Mouse (Mus musculus) NIH3T3 (cell line): Measurements from ENCODE around the gene Mlycd.
"Not testable (repeated sequence)": the region's sequence is repeated elsewhere in the genome, so short reads cannot be mapped to it uniquely, and the experiment has no call there.

Experiments used
- DNase-seq: peaks from one replicate; pipeline ENCODE4 v3.0.0-alpha.2; 2012; ENCODE audit warnings: low read depth

Mlycd gene

GRCm38 (mm10) chr8:119394524-119395026, at the start of gene Mlycd:
Mlycd (plus strand) TSS chr8:119394878.
- DNase-seq = peak; percentile 88

DNA sequence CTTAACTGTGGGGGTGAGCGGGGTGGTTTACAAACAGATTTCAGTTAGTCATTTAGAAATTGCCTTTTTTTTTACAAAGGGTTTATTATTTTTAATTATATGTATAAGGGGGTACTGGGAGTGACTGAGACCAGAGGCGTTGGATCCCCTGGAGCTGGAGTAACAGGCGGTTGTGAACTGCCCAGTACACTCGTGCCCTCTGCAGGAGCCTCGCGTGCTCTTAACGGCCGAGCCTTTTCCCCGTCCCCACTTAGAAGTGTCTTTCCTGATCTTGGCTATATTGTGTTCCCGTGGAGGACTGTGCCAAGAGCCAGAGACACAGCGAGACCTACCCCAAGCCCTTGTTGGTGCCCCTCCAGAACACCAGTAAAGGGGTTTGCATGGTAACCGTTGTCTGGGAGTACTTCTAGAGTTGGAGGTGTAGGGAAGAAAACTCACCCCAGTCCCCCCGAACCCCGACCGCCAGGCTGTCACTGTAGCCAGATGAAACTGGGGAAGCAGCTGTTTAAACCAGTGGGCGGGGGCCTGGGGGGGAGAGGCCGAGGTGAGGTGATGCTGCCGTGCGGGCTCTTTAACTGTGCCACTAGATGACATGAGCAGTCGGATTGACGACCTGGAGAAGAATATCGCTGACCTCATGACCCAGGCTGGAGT, 49.5 kb upstream of the Mlycd start:
- DNase-seq = peak; percentile 48

- peak; percentile 15 for DNase-seq
Observed at GRCm38 (mm10) chr8:119345683-119346075, 49.0 kb upstream of the Mlycd start.

- DNase-seq = no peak
Observed at GRCm38 (mm10) chr8:119351647-119352046, 43.0 kb upstream of the Mlycd start.

GRCm38 (mm10) chr8:119352977-119353658, 41.6 kb upstream of the Mlycd start:
- no peak for DNase-seq

DNA sequence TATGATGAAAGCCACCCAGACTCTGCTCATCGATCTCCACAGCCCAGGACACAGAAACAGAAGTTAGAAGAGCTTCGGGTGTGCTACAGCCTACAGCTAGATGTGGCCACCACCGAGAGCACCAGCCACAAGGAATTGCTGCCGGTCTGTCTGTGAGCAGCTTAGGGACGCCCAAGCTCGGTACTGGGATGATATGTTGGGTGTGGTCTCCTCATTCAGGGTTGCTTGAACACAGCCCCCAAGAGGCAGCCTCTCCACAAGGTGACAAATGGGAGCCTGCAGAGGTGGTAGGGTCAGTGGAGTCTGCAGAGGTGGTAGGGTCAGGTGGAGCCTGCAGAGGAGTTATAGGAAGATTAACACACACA, 41.0 kb upstream of the Mlycd start:
- DNase-seq = no peak

GRCm38 (mm10) chr8:119356631-119357030, 38.0 kb upstream of the Mlycd start:
- DNase-seq = peak; percentile 55

GRCm38 (mm10) chr8:119358175-119358574, 36.5 kb upstream of the Mlycd start:
- no peak for DNase-seq

- DNase-seq = peak; percentile 68
Observed at GRCm38 (mm10) chr8:119358836-119359235, 35.8 kb upstream of the Mlycd start.

DNA sequence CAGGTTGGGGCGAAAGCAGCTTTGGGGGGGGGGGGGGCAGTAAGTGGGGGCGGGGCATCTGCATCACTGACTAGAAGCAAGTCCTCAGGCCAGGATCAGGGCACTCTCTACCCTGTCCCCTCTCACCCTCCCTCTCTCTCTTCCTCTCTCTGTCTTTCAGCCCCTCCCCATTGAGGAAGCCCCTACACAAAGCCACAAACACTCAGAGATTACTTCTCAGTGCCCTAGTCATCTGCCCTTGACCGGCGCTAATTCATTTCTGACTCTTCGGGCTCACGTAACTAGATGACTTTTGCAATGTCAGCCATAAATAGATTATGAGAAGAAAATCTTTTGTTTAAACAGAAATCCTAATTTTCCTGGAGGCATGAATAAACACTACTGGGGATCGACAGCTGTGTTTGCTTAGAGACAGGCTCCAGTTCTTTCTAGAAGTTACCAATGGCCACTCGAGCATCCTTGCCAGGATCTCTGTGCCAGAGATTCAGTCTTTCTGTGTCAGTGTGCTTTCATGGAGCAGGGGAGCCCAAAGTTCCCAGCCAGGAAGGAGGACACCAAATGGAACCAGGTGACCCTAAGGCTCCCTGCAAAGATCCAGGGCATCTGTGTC, 33.9 kb upstream of the Mlycd start:
- no peak for DNase-seq

GRCm38 (mm10) chr8:119374716-119375115, 20.0 kb upstream of the Mlycd start:
- not testable (repeated sequence) for DNase-seq

- DNase-seq = no peak
Observed at GRCm38 (mm10) chr8:119378476-119378875, 16.2 kb upstream of the Mlycd start.

DNA sequence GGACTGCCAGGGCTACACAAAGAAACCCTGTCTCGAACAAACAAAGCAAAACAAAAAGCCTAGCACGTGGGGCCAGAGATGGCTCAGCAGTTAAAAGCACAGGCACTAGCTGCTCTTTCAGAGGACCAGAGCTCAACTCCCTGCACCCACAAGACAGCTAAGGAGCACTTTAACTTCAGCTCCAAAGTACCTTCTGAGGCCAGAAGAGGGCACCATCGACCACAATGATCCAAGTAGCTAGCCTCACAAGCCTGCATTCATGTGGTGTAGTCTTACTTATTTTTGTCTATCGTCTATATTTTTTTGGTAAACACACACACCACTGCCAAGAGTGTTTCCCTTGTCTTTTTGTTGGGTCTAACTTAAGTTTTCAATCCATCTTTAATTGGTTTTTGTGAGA, 14.1 kb upstream of the Mlycd start:
- peak; percentile 84 for DNase-seq

- DNase-seq = peak; percentile 82
Observed at GRCm38 (mm10) chr8:119384478-119384877, 10.2 kb upstream of the Mlycd start.

DNA sequence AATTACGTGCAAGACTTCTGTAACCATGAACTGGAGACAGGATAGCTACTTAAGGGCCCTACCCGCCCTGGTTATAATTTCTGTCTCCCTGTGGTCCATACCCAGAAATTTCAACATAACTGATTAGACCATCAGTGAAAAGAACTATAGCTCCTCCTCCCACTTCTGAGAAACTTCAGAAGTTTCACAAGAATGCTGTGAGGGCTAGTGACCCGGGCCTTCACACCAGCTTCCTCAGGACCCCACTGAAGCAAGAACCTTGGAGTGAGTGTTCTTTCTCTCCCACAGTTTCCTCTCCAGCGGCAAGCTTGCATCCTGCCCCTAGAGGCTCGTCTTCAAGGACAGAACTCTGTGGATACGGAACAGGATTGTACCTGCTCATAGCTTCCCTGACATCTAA, 8.8 kb upstream of the Mlycd start:
- no peak for DNase-seq

- no peak for DNase-seq
Observed at GRCm38 (mm10) chr8:119386988-119387387, 7.7 kb upstream of the Mlycd start.

- no peak for DNase-seq
Observed at GRCm38 (mm10) chr8:119394097-119394496, 581 bp upstream of the Mlycd start.

GRCm38 (mm10) chr8:119395072-119395950, 633 bp downstream of the Mlycd start:
- DNase-seq = no peak

DNA sequence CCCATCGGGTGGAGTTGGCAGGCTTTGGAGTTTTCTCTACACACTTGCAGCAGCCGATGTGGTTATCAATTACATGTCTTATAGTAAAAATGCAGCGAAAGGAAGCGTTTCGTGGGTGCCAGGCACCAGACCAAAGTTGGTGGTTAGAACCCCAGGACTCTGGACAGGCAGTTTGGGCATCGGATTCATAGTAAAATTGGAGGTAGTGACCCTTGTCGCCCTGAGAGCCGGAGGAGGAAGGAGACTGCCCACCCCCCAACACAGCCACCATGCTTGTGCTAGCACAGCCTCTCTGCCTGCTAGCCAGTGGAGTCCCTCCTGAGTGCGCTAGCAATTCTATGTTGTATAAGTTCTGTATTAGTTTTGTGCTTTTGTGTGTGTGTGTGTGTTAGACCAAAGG, 3.9 kb downstream of the Mlycd start:
- DNase-seq = no peak

DNA sequence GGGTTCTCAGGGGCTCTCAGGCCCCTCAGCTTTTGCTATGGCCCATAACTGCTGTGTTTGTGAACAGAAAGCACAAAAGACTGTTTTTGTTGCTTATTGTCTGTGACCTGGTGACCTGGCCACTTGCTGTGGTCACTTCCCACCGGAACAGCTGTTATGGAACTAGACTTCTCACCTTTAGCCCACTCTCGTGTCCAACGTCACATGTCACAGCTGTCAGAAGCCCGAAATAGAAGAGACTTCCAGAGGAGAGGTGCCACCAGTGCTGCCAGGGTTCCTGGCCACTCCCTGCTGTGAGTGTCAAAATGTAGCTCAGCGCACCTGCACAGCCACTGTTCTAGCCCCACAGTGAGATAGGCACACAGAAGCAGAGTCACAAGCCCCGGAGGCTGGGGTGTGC, 4.6 kb downstream of the Mlycd start:
- no peak for DNase-seq

DNA sequence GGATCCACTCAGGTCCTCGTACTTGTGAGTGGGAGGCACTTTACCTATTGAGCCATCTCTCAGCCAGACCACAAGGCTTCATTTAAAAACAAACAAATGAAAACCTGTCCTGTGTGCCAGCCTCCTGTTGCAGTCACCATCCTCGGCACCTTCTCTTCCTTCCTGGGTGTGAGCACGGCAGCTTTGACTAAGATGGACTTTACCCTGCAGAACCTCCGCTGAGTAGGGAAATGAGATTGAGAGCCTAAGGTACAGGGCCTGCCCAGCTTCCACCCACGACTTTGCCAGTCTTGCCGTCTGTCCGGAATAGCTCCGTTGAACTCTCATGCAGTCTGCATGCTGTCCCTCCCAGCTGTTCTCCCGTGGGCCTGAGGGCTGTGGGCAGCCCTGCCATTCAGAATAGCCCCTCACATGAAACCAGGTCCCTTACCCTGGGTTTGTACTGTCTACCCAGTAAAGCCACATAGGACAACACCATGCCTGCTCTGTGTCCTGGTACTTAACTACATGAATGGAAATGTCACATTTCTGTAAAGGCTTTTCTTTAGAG, 5.5 kb downstream of the Mlycd start:
- no peak for DNase-seq

- DNase-seq = no peak
Observed at GRCm38 (mm10) chr8:119400904-119401303, 6.2 kb downstream of the Mlycd start.
